Mouse (Mus musculus) left cerebral cortex, adult 2 months (tissue): ENCODE results near the gene Kdm8. TPM values are rescaled to one million over a fixed set of nuclear protein-coding genes. Genes with fewer than 3 reads are reported as not detected.
A peak's percentile ranks its signal among the peaks of the same experiment; 100 is the strongest.
"Not testable (repeated sequence)": the region's sequence is repeated elsewhere in the genome, so short reads cannot be mapped to it uniquely, and the experiment has no call there.

Experiments
- DNase-seq, 2 experiments: peaks; one replicate each; pipeline ENCODE4 v3.0.0; 2021 to 2022; ENCODE audit warnings: low spot score in 2 of 2, mixed read lengths in 1 of 2; ENCODE audit errors: extremely low spot score in 1 of 2
- H3K27ac ChIP-seq: fragments of 200-600 bp; 2 replicates; pipeline ENCODE4 v1.8.1; 2022
- H3K4me3 ChIP-seq: fragments of 200-600 bp; 2 replicates; pipeline ENCODE4 v1.8.1; 2022
- CTCF ChIP-seq: fragments of 200-600 bp; IDR thresholded peaks from 2 replicates; pipeline ENCODE4 v1.8.1; 2022; ENCODE audit warnings: antibody characterized with exemption, mild to moderate bottlenecking, moderate library complexity
- intact Hi-C: fragments of 180-260 bp; cut with DNase I; formaldehyde crosslinking; loops from one replicate; pipeline ENCODE4 v1.15.1; 2025
- total RNA-seq, 2 experiments: library from RNA; stranded (reverse); gene quantifications; 2 replicates each; pipeline ENCODE4 v1.2.3; 2021

The Kdm8 gene
- total RNA-seq, 2 experiments from 2014 or later: 4.2 to 4.7 TPM

GRCm38 (mm10) chr7:125428381-125428780, 16.1 kb upstream of the Kdm8 start:
- H3K4me3 ChIP-seq: no peak overlapping the region
- DNase-seq: no peak
- H3K27ac ChIP-seq: no peak overlapping the region
- intact Hi-C loops: no loop called here
- no peak for TF ChIP-seq CTCF

GRCm38 (mm10) chr7:125428816-125429500, 15.5 kb upstream of the Kdm8 start:
- H3K4me3 ChIP-seq, H3K27ac ChIP-seq, DNase-seq, intact Hi-C loops: not testable (repeated sequence)

DNA sequence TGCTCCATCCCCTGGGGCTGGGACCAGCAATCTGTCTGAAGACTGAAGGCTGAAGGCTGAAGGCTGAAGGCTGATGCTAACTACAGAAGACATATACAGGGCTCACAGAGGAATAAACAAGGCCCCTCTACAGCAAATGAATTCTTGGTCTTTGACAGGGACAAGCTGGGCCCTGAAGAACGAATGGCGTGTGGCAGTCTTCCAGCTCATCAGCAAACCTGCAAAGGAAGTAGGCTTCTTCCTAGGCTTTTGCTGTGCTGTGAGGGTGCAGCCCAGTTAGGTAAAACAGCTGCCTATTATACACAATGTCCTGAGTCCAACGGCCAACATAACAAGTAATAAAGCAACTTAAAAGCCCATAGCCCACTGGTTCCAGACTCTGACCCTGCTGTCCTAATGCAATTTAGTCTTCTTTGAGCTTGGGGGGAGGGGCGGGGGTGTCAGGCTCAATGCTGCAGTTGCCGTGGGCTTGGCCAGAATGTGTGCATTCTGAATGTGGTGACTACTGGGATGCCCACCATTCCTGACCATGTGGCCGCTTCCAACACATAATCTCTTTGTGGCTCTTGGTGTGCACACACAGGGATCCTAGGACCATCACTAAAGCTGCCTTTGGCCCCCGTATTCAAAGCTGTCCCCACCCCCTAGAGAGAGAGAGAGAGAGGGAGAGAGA, 14.2 kb upstream of the Kdm8 start:
- intact Hi-C loops: no loop called here
- Histone ChIP-seq H3K4me3 (no peak overlapping the region), H3K27ac (no peak overlapping the region)
- no peak for TF ChIP-seq CTCF
- DNase-seq: no peak

DNA sequence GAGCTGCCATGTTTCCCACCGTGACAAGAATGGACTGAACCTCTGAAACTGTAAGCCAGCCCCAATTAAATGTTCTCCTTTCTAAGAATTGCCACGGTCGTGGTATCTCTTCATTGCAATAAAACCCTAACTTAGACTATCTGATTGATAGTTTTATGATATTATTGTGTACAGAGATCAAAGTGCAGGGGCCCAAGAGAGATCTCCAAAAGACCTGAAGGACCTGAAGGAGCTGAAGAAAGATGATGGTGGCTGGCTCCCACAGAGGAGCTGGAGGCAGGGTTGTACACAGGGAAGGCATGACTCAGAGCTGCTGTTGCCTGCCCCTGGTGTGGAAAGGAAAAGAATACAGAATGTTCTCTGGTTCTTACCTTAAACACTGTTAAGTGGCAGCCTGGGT, 10.6 kb upstream of the Kdm8 start:
- intact Hi-C loops: no loop called here
- no peak overlapping the region for H3K27ac ChIP-seq
- TF ChIP-seq CTCF: no peak
- no peak overlapping the region for H3K4me3 ChIP-seq
- DNase-seq: no peak

- Histone ChIP-seq H3K4me3 (no peak overlapping the region), H3K27ac (no peak overlapping the region)
- TF ChIP-seq CTCF: no peak
- peak in 1 of 2 experiments; percentile 9 for DNase-seq
- intact Hi-C loops: no loop called here
Observed at GRCm38 (mm10) chr7:125434666-125435290, 9.7 kb upstream of the Kdm8 start.

- H3K27ac ChIP-seq: no peak overlapping the region
- intact Hi-C loops: no loop called here
- no peak for TF ChIP-seq CTCF
- no peak overlapping the region for H3K4me3 ChIP-seq
- no peak for DNase-seq
Observed at GRCm38 (mm10) chr7:125442323-125442722, 2.2 kb upstream of the Kdm8 start.

GRCm38 (mm10) chr7:125444076-125444463, 406 bp upstream of the Kdm8 start:
- H3K27ac ChIP-seq: peak overlapping the region; percentile 99
- peak overlapping the region; percentile 56 for H3K4me3 ChIP-seq
- DNase-seq: peak in 1 of 2 experiments; percentile 13
- intact Hi-C loops: no loop called here
- TF ChIP-seq CTCF: no peak

DNA sequence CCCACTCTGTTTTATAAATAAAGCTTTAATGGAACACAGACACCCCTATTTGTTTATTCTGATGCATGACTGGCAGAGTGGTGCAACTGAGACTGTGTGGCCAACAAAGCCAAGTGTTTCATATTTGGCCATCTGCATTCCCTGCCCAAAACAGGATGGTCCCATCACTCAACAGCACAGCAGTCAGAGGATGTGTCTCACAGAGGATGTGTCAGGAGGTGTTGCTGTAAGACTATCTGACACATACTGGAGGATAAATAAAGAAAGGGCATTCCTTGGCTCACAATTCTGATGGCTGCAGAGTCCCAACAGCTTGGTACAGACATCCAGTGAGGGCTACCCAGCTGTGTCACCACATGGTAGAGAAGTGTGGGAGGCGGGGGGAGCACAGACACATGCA, 6.2 kb downstream of the Kdm8 start:
- DNase-seq: no peak
- no peak for TF ChIP-seq CTCF

GRCm38 (mm10) chr7:125451078-125451477, 6.6 kb downstream of the Kdm8 start:
- TF ChIP-seq CTCF: no peak
- no peak overlapping the region for H3K27ac ChIP-seq
- intact Hi-C loops: no loop called here
- DNase-seq: no peak
- H3K4me3 ChIP-seq: no peak overlapping the region

More for the DNA sequence above, 6.2 kb downstream of the Kdm8 start:
- intact Hi-C loops: no loop called here
- H3K27ac ChIP-seq: no peak overlapping the region
- no peak overlapping the region for H3K4me3 ChIP-seq

- Histone ChIP-seq H3K27ac (no peak overlapping the region), H3K4me3 (no peak overlapping the region)
- intact Hi-C loops: no loop called here
- TF ChIP-seq CTCF: no peak
- no peak for DNase-seq
Observed at GRCm38 (mm10) chr7:125453671-125454070, 9.2 kb downstream of the Kdm8 start.

GRCm38 (mm10) chr7:125462200-125462599, 17.7 kb downstream of the Kdm8 start:
- no peak for TF ChIP-seq CTCF
- no peak overlapping the region for H3K4me3 ChIP-seq
- DNase-seq: no peak
- no peak overlapping the region for H3K27ac ChIP-seq
- intact Hi-C loops: loop anchor here (10.0 kb wide), 1 partner anchor 923 kb away; no protein-coding TSS in a partner anchor

GRCm38 (mm10) chr7:125469937-125470336, 25.5 kb downstream of the Kdm8 start:
- intact Hi-C loops: loop anchor here (1.0 to 10.0 kb wide), 2 partner anchors 169 to 915 kb away; no protein-coding TSS in a partner anchor
- TF ChIP-seq CTCF: peak; percentile 84
- DNase-seq: peak; percentile 59 to 74
- H3K27ac ChIP-seq: no peak overlapping the region
- no peak overlapping the region for H3K4me3 ChIP-seq
